Mouse (Mus musculus): Measurements from ENCODE around the gene Rffl.

- TF ChIP-seq CTCF (IDR thresholded peaks at IDR 0.05; ENCODE audit: control insufficient read depth, insufficient read depth, insufficient read length) (no peak), USF1 (IDR thresholded peaks at IDR 0.05; ENCODE audit: low read depth) (no peak), MAX (IDR thresholded peaks at IDR 0.05) (no peak), MYOG (IDR thresholded peaks at IDR 0.05; ENCODE audit: control insufficient read depth, extremely low read depth, insufficient read length) (no peak), MYOD1 (IDR thresholded peaks at IDR 0.05; ENCODE audit: control insufficient read depth, insufficient read length, low read depth) (no peak), FOSL1 (IDR thresholded peaks at IDR 0.05; ENCODE audit: insufficient read depth, low read length, poor library complexity, severe bottlenecking) (no peak), CEBPB (IDR thresholded peaks at IDR 0.05; ENCODE audit: low read depth) (no peak)
These were observed 39.2 kb upstream of the Rffl start, which contains the start of gene Unc45b for GRCm38 (mm10) chr11:82910250-82910649.

Measured in C2C12 (cell line).